Mouse (Mus musculus) neutrophil, adult 5-6 weeks (primary cell): ENCODE results near the gene Bex6. TPM values are rescaled to one million over a fixed set of nuclear protein-coding genes. Genes with fewer than 3 reads are reported as not detected.

ENCODE experiments used
- total RNA-seq: library from RNA; stranded (forward); fragments of 200-1000 nt; gene quantifications from 2 replicates; pipeline ENCODE4 v1.2.3, GENCODE M21; 2017

The Bex6 gene
- total RNA-seq, 1 experiment from 2014 or later, result not detected

Other genes starting within 250 kb of the Bex6 start
- not detected in 2 replicates for gene Pigz, start 246.0 kb upstream of the Bex6 start, total RNA-seq
- gene 0610012G03Rik, start 231.3 kb upstream of the Bex6 start, total RNA-seq, result 9.0 and 10.9 TPM in 2 replicates
- gene Ncbp2, start 231.3 kb upstream of the Bex6 start, total RNA-seq, result 13.9 and 15.1 TPM in 2 replicates
- gene Senp5, start 176.5 kb upstream of the Bex6 start, total RNA-seq, result 15.1 and 16.5 TPM in 2 replicates
- 114 and 128 TPM in 2 replicates for gene Pak2, start 100.5 kb upstream of the Bex6 start, total RNA-seq
- 65.8 and 67.4 TPM in 2 replicates for gene Pigx, start 80.1 kb upstream of the Bex6 start, total RNA-seq
- 59.0 and 64.6 TPM in 2 replicates for gene Cep19, start 80.0 kb upstream of the Bex6 start, total RNA-seq
- 142 and 149 TPM in 2 replicates for gene Nrros, start 14.2 kb upstream of the Bex6 start, total RNA-seq
- gene Fbxo45, start 67.3 kb downstream of the Bex6 start, total RNA-seq, result 13.9 and 15.0 TPM in 2 replicates
- gene Wdr53, start 67.4 kb downstream of the Bex6 start, total RNA-seq, result 18.7 and 19.7 TPM in 2 replicates
- not detected in 2 replicates for gene Smco1, start 91.6 kb downstream of the Bex6 start, total RNA-seq
- 18.4 and 22.1 TPM in 2 replicates for gene Rnf168, start 97.6 kb downstream of the Bex6 start, total RNA-seq
- gene Ubxn7, start 152.4 kb downstream of the Bex6 start, total RNA-seq, result 64.1 and 68.0 TPM in 2 replicates
- not detected in 2 replicates for gene Tm4sf19, start 220.7 kb downstream of the Bex6 start, total RNA-seq
- gene Tctex1d2, start 239.9 kb downstream of the Bex6 start, total RNA-seq, result 44.0 and 46.0 TPM in 2 replicates